Mouse (Mus musculus) 3T3-L1 (cell line): Measurements from ENCODE around the gene Klhdc2.

Experiments used
- DNase-seq: peaks from one replicate; pipeline ENCODE4 v3.0.0-alpha.2; 2015; ENCODE audit warnings: low read depth, low spot score

The Klhdc2 gene

GRCm38 (mm10) chr12:69296511-69297410 is at the start of gene Klhdc2:
TSS of gene Klhdc2 (plus strand) at chr12:69296681.
- peak; percentile 91 for DNase-seq

GRCm38 (mm10) chr12:69249766-69250165 is 46.7 kb upstream of the Klhdc2 start:
- peak; percentile 24 for DNase-seq

- DNase-seq: peak; percentile 27
These were observed 45.7 kb upstream of the Klhdc2 start for GRCm38 (mm10) chr12:69250756-69251155.

DNA sequence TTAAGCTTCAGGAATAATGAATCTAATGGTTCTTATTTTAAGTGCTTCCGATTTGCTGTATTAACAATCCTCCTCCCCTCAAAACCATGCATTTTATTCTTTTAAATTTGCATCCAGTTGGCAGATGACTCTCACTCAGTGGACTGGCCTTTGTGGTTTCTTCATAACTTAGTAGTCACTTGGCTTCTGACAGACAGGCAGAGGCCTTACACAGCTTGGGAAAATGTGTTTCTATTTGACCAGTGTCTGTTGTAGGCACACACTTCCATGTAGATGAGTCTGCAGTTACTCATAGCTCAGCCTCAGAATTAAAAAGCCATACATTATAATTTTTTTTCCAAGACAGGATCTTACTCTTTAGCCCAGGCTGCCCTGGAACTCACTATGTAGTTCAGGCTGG is 42.7 kb upstream of the Klhdc2 start:
- DNase-seq: peak; percentile 72

DNA sequence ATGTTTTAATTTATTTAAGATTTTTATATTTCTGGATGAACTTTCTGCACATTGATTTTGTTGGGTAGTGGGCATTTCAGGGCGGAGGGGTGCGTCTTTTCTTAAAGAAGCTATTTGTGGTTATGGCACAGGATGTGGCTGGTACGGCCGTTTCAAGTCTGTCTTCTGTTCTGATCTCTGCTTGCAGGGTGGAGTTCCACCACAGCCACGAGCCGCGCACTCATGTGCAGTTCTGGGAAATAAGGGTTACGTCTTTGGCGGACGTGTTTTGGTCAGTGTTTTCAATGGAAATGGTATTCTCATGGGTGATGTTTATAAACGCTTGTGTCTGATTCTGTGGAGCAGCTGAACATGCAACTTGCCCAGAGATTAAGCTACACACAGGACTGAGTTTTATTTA is 38.6 kb upstream of the Klhdc2 start:
- no peak for DNase-seq

DNA sequence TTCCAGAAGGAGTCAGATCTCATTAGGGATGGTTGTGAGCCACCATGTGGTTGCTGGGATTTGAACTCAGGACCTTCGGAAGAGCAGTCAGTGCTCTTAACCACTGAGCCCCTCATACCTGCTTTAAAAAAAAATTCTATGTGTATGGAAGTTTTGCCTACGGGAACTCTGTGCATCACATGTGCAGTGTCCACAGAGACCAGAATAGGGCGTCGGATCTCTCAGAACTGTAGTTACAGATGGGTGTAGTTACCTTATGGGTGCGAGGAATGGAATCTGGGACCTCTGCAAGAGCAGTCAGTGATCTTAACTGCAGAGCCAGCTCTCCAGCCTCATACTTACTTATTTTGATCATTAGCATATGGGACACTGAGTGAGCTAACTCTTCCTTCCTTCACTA is 34.2 kb upstream of the Klhdc2 start:
- DNase-seq: no peak

- no peak for DNase-seq
These were observed 31.4 kb upstream of the Klhdc2 start for GRCm38 (mm10) chr12:69265031-69265430.

DNA sequence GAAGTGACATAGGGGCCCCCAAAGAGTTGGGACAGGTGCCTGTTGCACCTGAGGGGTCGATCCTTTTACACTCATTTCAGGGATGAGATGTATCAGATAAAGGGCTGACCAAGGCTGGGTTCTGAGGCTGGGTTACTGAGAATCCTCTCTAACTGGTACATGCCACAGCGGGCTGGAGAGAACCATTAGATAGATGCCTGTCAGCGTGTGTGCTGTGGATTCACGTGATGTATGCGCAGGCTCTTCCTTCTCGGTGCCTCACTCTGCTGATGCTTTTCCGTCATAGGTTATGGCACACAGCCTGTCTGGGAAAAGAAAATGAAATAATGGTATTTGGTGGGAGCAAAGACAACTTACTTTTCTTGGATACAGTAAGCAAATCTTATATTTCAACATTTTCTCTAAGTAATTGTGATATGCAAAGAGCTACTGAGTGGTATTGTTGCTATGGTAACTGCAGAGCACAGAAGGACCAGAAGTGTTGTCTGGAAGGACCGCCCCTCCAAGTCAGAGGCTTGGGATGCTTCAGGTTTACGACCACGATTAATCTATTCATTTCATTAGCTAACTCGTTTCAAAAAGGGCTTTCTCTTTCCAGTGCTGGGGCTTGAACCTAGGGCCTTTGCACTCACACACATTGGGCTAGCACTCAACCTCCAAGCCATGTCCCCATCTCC is 28.4 kb upstream of the Klhdc2 start:
- no peak for DNase-seq

DNA sequence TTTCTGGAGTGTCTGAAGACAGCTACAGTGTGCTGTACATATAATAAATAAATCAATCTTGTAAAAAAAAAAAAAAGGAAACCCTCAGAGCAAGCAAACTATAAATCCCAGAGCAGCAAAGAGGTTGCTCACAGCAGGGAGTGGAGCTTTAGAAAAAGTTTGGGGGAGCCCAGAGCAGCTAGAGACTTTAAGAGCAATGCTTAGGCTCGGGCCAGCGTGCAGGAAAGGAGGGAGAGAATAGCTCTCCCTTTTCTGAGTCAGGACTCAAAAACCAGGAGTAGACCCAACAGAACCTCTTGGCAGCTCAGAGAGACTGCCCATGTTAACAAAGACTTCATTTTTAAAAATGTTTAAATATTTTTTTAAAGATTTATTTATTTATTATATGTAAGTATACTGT is 27.5 kb upstream of the Klhdc2 start:
- no peak for DNase-seq

GRCm38 (mm10) chr12:69279931-69280469 is 16.5 kb upstream of the Klhdc2 start:
- no peak for DNase-seq

- DNase-seq: no peak
These were observed 15.6 kb upstream of the Klhdc2 start for GRCm38 (mm10) chr12:69280915-69281314.

GRCm38 (mm10) chr12:69283146-69283545 is 13.3 kb upstream of the Klhdc2 start:
- DNase-seq: no peak

DNA sequence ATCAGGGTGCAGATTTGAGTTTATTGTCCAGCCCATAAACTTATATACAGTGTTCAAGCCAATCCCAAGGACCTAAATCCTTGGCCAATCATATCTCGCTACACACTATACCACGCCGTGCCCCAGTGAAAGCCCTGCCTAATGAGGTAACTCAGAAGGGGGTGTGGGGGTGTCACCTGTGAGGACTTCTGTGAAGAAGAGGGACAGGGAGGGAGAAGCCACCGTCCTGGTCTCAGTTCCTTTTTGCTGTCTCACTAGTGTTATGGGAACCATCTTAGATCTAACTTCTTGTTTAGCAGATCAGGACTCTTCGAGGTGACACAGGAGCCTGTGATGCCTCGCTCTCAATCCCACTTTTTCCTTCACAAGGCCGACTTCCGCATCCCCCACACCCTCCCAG is 8.9 kb upstream of the Klhdc2 start:
- no peak for DNase-seq

DNA sequence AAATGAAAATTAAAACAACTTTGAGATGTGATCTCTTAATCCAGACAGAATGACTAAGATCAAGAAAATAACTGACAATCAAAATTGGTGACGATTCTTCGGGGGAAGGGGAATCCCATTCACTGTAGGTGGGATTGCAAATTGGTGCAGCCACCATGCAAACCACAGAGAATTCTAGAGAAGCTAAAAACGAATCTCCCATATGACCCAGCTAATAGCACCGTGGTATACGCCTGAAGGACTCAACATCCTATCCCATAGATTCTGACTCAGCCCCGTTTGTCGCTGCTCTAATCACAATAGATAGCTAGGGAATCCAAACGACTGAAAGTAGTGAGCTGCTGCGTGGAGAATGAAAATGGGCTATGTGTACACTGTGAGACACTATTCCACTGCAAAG is 7.8 kb upstream of the Klhdc2 start:
- no peak for DNase-seq

- no peak for DNase-seq
These were observed 4.1 kb upstream of the Klhdc2 start for GRCm38 (mm10) chr12:69292401-69292800.

DNA sequence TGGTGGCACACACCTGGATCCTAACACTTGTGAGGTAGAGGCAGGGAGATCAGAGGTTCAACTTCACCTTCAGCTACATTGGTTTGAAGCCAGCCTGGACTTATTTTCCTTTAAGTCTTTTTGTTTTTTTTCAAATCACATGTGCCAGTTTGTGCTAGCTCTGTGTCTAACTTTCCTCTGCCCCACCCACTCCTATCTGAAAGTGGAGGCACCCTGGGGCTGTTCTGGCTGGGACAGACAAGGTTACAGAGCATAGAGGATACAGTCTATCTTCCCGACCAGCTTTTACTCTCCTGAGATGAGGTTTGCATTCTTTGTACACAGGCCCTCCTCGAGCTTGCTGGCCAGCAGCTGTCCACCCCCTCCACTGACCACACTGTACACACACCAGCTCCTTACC is 2.7 kb upstream of the Klhdc2 start:
- DNase-seq: no peak

DNA sequence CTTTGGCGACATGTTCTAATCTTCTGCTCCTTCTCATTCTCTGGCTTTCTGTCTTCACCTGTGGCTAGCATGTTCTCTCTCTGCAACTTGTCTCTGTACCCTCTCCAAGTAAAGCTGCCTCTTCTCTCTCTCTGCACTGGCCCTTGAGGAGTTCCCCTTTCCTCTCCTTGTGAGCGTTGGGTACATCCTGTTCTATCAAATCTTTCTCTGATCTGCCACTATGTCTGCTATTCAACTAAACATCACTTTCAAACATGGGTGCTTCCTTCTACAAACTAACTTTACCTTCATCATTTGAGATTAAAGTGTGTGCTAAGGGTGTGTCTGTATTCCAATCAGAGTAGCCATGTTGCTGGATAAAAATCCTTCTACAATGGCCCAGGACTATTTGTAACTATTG is 1.5 kb upstream of the Klhdc2 start:
- no peak for DNase-seq

DNA sequence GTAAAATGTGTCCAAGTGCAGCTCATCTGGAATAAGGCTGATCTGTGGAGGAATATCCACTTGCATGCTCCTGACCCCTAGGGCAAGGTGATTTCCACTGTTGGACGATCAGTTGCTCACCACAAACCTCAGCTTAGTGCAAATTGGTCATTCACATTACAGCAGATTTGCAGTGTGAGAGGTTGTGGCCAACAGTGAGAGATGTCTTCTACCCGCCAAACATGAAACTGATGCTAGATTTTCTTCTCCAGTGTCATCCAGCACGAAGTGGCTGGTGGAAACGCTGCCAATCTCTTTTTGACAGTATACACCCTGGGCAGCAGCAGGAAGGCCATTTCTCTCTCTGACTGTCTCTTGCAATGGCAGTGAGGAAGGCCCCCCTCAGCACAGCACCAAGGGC is 830 bp upstream of the Klhdc2 start:
- DNase-seq: peak; percentile 12

- peak; percentile 51 for DNase-seq
These were observed 1.1 kb downstream of the Klhdc2 start for GRCm38 (mm10) chr12:69297411-69298150.

- peak; percentile 49 for DNase-seq
These were observed 1.8 kb downstream of the Klhdc2 start for GRCm38 (mm10) chr12:69298281-69298680.

DNA sequence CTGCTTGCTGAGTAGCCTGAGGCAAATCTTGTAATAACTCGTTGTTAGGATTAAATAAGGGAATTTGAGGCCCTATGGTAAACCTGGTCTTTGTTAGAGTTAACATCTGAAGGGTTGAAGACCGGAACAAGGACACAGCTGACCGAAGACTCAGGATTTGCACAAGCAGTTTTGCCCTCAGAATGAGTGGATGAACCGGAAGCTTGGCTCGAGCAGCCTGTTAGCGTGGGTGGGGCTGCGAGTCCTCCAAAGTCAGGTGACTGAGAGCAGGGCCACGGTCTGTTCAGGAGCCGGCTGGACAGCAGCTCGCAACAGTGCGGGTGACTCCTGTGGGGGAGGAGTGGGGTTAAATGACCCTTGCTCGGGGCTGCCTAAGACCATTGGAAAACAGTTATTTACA is 2.8 kb downstream of the Klhdc2 start:
- DNase-seq: no peak

DNA sequence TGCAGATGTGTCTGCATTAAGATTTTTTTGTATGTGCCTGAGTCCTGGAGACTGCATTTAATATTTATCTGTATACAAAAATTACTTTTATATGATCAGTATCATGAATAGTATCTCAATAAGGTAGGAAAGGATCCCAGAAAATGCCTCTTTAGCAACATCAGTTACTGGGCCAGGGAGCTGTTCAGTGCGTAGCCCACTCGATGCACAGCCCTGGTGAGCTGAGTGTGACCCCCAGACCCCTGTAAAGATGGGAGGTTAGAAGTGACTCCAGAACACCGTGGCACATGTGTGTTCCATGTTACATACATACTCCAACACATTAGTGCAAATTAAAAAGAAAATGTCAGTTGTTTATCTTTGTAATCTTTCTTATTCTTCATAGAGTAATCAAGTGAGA is 3.4 kb downstream of the Klhdc2 start:
- no peak for DNase-seq
